Mouse (Mus musculus) liver (tissue): ENCODE measurements around the gene Eif5a.
"Not testable (repeated sequence)": the region's sequence is repeated elsewhere in the genome, so short reads cannot be mapped to it uniquely, and the experiment has no call there.

Experiments used
- DNase-seq: peaks from one replicate; pipeline ENCODE4 v3.0.0-alpha.2; 2020; ENCODE audit warnings: mixed read lengths

The Eif5a gene

DNA sequence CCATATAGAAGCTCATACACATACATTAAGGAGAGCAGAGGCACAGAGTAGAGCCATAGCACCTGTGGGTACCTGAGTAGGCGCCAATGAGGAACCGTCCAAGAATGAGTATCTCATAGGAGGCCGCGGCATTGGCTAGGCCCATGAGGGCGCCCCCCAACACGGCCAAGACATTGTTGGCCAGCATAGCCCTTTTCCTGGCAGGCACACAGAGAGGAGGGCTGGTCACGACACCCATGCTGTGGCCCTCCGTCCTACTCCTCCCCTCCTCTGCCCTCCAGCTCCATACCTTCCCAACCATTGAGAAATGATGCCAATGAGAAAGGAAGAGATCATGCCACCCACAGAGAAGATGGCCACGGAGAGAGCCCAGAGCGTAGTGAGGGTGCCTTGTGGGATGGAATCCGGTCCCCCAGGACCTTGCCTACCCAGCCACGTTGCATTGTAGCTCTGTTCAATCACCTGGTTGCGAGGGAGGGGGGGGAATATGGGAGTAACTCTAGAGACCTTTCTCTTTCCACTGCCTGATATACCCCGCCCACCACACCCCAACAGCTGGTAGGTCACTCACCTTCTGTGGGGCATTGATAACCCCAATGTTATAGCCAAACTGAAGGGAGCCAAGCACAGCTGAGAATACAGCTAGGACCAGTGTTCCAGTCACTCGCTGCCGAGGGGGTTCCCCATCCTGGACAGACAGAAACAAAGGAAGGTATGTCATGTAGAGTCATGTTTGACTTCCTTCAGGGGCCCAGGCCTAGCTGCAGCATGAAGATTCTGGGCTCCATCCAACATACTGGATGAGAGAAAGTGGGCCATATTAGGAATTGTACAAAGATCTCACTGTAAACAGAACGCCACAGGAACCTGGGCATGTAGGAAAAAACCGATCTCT, 24.5 kb upstream of the Eif5a start:
- DNase-seq: peak; percentile 89

DNA sequence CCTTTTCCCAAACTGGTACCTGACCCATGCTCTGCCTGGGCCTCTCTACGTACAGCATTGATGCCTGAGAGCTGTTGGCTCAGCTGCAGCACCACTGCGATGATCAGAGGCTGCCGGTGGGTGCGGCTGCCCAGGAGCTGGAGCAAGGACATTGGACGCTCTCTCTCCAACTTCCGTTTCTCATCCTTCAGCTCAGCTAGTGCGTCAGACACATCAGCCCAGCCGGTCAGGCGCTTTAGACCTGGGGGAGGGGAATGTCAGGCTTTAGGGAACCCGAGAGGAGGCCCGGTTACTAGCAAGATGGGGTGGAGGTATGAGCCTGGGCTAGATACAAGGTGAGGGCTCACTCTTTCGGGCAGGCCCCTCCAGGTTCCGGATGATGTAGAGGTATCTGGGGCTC, 23.5 kb upstream of the Eif5a start:
- peak; percentile 28 for DNase-seq

DNA sequence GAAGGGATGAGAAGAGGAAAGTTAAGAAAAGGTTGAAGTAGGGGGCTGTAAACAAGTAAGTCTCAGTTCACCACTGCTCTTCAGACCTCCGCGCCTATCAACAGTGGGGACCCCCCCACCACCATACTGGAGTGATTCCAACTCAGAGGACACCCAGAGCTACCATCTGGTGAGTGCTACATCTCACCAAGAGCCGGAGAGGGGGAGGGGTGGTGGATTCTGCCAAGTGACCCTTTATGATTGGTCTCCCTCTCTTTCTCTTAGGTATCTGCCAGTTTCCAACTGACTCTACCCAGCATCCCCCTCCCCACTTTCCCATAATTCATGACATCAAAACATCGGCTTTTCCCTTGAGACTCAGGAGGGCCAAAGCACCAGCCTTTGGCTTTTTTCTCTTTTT, 19.2 kb upstream of the Eif5a start:
- no peak for DNase-seq

DNA sequence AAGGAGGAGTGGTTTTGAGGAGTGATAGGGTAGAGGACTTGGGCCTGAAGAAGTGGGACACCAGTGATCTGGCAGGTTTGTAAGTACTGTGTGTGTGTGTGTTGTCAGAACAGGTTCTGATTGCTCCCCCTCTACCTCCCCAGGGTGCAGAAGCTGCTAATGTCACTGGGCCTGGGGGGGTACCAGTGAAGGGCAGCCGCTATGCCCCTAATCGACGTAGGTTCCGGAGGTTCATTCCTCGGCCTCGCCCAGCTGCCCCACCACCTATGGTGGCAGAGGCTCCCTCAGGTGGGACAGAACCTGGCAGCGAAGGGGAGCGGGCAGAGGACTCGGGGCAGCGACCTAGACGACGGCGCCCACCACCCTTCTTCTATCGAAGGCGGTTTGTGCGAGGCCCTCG, 18.0 kb upstream of the Eif5a start:
- no peak for DNase-seq

DNA sequence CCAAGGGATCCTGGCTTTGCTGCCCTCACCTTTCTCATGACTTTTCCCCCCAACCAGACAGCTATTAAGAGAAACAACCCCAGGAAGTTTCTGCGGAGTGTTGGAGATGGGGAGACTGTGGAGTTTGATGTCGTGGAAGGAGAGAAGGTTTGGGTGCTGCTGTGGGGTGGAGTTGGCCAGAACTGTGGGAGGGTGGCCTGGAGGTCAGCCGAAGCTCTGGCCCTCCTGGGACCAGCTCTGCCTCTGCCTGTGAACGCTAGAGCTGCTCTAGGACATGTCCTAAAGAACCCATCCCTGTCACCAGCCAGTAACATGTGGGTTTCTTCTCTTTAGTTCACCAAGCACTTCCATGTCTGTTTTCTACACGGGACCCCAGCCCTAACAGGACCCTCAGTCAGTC, 17.4 kb upstream of the Eif5a start:
- DNase-seq: no peak

DNA sequence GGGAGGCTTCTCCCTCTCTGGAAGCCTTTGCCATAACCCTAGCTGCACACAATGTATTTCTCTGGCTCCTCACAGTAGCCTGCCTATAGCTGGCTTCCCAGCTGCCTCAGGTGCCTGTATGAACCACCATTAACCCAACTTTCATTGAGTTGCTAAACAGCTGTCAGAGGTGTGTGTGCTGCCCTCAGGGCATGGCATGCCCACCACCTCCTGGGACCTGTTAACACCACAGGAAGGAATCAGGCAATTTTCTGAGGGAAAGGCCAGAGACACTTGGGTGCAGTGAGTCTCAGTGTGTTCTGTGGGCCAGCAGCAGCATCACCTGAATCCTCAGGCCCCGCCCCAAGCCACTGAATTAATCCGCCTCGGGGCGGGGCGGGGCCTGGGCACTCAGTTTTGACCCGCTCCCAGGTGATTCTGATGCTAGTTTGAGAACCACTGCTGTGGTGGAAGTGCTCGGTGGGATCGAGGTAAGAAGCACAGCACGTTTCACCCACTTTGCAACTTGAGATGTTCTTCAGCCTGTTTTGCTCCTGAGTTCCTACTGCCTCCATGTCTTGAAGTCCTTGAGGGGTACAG, 16.7 kb upstream of the Eif5a start:
- DNase-seq: no peak

DNA sequence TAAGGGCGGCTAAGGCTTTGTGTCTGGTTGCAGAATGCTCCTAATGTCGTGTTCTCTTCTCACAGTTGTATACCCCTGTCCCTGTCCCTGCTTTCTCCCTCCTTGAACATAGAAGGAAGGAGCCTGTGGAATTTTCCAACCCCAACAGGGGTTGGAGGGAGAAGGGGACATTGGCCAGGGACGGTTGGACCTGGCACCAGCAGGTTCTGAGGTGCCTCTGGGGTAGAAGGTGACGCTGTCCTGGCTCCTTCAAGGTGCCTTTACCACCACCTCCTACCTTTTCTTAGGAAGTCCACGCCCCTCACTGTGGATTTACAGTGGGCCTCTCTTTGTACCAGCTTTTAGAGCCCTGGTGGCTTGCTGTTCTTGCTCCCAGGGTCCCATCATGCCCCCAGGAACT, 16.1 kb upstream of the Eif5a start:
- DNase-seq: no peak

DNA sequence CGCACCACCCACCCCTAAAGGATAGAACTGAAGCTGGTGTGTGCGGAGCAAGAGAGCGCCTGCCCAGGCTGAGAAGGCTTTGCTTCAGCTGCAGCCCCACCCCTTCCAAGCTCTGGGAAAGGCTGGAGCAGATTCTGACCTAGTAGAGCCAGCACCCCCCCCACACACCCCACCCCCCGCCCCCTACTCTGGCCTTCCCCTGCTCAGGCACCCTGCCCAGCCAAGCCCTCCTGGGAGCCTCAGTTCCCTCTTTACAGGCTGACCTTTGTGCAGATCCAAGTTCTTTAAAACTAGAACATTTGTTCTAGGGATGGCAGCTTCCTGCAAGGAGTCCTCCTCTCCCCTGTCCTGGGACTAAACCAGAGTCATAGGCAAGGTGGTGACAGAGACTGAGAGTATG, 15.6 kb upstream of the Eif5a start:
- DNase-seq: no peak

DNA sequence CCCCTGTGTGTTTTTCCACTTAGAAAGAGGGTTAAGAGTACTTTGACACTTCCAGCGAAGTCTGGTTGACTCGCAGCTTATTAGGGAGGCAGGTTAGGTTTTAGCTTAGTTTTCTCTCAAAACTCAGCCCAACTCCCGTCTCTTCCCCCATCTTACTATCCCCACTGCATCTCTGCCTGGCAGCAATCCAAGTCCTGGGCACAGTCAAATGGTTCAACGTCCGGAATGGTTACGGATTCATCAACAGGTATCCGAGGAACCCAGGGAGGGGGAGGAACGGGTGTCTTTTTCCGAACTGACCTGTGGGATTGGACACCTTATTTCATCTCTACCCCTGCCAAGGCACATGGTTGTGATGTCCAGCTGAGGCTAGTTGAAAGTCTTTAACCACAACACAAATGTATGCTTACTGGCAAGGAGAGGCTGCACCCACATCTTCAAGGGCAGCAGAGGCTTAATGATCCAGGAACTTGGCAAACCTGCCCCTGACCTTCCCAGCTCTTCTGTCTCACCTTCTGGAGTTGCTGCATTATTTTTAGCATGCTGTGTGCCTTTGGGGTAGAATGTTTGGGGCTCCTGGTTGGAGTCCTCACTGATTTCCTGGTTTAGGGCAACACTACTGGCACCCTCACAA, 15.1 kb upstream of the Eif5a start:
- DNase-seq: no peak

DNA sequence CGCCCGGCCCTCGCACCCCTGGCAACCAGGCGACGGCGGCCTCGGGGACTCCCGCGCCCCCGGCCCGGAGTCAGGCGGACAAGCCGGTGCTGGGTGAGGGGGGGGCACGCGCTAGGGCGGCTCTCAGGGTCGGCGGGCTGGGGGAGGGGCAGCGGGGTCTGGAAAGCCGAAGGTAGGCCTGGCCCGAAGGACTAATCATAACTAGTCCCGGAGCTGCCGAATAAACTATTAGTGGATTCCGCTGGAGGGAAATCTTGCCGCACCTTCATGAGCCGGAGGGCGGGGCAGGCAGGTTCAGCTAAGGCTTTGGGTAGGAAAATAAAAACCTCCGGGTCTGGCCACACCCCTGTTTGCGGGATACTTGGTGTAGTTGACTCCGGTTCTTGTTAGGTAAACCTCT, 14.4 kb upstream of the Eif5a start:
- DNase-seq: no peak

DNA sequence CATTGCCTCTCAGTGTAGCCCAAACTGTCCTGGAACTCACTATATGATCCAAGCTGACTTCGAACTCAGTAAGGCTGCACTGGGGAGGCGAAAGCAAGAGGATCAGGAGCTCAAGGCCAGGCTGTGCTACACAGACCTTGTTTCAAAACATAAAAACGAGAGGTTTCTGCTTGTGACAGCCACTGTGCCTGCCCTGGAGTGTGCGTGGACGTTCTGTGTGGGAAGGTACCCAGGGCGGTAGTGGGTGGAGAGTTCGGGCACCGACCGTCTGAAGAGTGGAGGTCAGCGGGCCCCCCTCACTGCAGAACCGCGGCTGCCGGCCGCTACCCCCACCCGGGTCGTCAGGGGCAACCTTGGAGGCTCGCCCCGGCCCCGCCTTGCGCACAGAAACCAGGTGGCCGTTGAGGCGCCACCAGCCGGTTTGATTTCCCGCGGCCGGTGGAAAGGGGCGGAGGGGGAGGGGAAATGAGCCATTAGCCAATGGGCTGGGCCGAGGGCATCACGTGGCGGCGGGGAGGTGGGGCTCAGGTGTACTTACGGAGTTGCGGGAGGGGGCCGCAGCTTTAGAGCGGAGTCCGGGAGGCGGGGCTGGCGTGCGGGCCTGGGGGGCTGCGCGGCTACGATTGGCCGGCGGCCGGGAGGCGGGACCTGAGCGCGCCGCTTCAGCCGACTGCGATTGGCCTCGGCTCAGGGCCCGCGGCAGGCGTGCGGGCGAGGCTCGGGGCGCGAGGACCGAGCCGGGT, 13.6 kb upstream of the Eif5a start, which contains the start of gene Ybx2:
Gene Ybx2 (plus strand): TSS at position 660 of the 743 bp plus-strand sequence.
- DNase-seq: peak; percentile 92

DNA sequence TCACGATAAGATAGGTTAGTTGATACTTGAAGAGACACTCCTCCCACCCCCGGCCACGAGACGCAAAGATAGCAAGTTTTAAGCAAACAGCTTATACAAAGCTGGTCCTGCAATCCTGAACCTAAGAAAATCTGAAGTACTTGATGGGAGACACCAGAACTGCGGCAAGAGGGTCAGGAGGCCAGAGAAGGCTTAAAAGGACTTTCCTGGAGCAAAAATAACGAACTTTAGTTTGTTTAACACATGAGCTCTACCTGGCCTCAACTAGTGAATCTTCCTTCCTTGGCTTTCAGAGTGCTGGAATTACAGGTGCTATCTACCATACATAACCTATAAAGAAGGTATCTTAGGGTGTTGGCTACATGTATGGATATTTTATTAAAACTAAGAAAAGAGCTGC, 12.9 kb upstream of the Eif5a start:
- DNase-seq: peak; percentile 9

DNA sequence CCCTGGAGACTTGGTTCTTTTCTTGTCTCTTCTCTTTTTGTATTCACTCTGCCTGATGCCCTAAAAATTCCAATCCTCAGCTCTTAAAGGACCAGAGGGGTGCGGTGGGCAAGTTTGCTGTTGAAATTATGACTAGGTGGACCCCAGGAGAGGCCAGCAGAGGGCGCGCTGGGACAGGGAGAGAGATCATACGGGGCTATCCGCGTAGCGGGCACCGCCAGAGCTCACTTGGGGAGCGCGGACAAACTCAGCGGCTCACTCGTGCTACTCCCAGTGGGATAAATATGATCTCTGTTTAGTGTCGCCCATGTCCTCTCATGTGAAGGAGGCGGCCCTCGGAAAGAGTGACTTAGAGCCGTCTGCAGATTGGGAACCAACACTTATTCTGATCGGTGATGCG, 12.4 kb upstream of the Eif5a start:
- DNase-seq: peak; percentile 96

DNA sequence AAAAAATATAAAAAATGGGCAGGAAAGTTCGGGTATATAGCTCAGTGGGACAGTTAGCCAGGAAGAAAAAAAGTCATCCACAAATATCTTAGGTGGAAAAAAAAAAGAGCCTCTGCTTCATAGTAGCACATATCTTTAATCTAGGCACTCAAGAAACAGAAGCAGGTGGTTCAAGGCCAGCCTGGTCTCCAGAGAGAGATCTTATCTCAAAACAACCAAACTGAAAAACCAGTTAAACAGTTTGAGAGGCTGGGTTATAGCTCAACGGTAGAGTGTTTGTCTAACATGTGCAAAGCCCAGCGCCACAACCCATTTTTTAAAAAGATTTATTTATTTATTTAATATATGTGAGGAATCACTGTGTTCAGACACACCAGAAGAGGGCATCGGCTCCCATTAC, 11.3 kb upstream of the Eif5a start:
- DNase-seq: no peak

DNA sequence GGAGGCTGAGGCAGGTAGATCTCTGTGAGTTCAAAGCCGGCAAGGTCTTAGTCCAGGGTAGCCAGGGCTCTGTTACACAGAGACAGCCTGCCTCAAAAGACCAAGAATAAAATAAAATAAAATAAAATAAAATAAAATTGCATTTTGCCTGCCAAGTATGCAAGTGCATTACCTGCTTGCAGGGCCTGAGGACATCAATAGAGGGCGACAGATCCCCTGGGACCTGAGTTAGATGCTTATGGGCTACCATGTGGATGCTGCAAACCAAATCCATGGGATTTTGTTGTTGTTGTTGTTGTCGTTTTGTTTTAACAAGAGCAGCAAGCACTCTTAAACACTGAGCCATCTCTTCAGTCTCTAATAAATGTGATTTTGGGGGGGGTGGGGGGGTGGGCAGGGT, 10.5 kb upstream of the Eif5a start:
- no peak for DNase-seq

DNA sequence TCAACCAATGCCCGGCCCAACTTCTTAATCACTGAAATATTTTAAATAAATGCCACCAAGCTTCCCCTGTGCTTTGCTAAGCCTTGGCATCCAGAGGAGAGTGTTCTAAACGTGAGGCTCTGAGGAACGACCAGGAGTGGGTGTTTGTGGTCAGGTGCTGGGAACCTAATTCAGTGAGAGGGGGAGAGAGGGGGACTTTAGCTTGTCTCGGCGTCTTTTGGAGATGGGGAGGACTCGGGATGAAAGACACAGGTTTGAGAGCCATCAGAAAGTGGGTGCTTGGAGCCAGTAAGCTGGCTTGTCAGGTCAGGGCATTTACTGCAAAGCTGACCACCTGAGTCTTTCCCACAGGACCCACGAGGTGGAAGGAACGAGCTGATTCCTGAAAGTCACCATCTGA, 10.0 kb upstream of the Eif5a start:
- DNase-seq: no peak

DNA sequence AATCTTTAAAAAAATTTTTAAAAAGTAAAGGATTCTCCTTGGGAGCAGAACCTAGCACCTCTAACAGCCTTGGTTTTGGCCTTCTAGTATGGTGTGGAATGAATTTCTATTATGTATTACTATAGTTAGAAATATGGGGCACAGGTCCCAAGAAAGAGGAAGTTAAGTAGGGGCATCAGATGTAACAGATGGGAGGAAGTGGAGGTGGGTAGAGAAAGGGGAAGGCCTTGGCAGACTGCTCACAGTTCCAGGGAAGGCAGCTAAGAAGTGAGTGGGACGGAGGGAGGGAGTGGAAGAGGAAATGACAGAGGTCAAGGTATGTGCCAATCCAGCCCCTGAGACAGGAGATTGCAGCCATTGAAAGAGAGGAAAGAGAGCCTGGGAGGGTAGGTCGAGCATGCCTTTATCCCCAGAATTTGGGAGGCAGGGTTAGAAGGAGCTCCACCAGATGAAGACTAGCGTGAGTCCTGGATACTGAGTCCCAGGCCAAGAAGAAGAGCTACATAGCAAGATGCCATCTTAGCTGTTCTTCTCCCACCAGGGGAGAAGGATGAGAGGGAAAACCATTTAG, 9.3 kb upstream of the Eif5a start:
- DNase-seq: no peak

DNA sequence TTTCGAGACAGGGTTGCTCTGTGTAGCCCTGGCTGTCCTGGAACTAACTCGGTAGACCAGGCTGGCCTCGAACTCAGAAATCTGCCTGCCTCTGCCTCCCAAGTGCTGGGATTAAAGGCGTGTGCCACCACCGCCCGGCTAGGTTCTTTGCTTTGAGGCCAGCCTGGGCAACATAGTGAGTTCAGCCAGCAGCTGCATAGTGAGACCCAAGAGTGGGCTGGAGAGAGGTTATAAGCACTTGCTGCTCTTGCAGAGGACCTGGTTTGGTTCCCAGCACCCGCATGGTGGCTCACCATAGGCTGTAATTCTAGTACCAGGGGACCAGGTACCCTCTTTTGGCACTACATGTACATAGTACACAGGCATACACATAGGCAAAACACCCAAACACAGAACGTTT, 8.4 kb upstream of the Eif5a start:
- not testable (repeated sequence) for DNase-seq

DNA sequence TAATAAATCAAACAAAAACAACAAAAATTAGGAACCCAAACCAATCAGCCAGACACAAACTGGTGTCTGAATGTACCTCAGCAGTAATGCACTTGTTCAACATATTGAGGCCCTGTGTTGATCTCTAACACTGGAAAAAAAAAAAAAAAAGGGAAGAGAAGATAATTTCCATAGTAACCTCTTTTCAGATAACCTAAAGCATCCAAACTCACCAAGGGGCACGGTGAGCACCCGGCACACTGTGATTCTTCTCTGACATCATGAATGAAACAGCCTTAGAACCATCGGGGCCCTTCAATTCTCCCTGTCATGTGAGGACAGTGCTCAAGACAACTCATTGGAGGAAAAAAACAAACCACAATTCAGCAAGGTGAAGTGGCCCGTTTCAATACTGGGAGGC, 8.0 kb upstream of the Eif5a start:
- DNase-seq: no peak

DNA sequence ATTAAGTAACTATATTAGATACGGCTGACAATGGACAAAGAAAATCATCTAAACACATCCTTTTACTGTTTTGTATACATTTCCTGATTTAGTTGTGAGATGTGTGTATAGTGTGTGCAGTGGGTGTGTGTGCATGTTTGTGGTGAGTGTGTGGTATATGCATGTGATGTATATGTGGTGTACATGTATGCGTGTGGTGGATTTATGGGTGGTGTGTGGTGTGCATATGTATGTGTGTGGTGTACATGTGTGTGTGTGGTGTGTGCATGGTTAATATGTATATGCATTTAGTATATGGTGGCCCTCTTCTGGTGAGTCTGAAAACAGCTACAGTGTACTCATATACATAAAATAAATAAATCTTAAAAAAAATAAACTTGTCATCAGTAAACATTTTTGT, 5.7 kb upstream of the Eif5a start:
- no peak for DNase-seq

DNA sequence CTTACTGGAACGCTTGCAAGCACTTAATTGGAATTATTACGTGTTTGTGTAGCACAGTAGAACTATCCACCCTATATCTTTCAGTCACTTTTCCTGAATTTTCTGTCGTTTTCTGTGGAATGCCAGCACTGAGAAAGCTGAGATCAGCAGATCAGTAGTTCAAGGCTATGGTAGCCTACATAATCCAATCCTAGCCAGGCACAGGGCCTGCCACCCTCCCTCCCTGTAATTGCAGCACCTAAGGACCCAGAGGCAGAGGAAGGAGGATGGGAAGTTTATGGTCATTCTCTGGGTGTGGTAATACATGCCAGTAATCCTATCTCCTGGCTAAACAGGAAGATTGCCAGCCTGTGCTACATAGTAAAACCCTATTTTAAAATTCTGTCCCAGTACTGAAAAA, 1.0 kb upstream of the Eif5a start:
- no peak for DNase-seq

DNA sequence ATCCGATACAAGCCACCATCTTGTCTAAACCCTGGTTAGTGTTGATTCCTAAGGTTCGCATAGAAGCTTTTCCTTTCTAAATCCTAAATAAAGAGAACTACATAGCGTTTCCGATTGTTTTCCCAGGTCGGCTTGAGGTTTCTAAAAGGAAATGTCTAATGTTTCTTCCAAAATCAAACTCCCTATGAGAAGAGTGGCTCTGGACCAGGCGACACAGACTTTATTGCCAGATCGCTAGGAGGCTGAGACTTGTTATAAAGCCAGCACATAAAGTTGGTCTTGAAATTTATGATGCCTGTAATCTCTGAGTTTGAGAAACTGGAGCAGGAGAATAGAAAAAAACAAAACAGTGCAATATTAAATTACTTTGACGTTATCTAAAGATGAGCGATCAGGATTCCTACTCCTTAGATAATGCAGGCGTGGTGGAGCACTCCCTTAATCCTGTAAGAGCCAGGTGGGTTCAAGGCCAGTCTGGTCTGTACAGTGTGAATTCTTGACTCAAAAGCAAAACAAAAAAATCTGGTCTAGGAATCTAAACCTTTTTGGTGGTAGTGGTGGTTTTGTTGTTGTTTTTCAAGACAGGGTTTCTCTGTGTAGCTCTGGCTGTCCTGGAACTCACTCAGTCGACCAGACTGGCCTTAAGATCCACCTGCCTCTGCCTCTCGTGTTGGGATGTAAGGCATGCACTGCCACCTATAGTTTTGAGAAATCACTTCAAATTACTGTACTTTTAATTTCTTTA, 426 bp upstream of the Eif5a start:
- no peak for DNase-seq
